Comparison of ENCODE assay signal across 20 mouse cellular contexts in genomic region chr15:30553910-30554406, GRCm38 (mm10).
"Had no signal": no experiment of that assay in that cellular context is flagged by ENCODE, and none has a peak within 500 bp of the region (broad histone marks: within the 10 kb centered on the region; RNA-seq: fewer than 3 reads in every experiment).

No protein-coding gene starts in this region.

- H3K4me1 ChIP-seq: limb, embryonic 10.5 days; limb, embryonic 13.5 days; liver, embryonic 12.5 days; liver, embryonic 15.5 days; lung, embryonic 15.5 days had no signal

- H3K27me3 ChIP-seq: limb, embryonic 13.5 days; liver, embryonic 12.5 days; liver, embryonic 15.5 days; lung, embryonic 15.5 days had no signal

- DNase-seq: kidney, postnatal 14 days; kidney, postnatal 4 days; layer of hippocampus, adult 9-11 months; liver; lung, adult 18-20 months; lung, postnatal 14 days; lung, postnatal 4 days; midbrain, embryonic 14.5 days; right cerebral cortex, adult 18-20 months; right cerebral cortex, postnatal 14 days; right cerebral cortex, postnatal 4 days; thymus, adult 2 months; thymus, postnatal 25 days had no signal

- H3K9me3 ChIP-seq: limb, embryonic 10.5 days; limb, embryonic 13.5 days; liver, embryonic 12.5 days; liver, embryonic 15.5 days; lung, embryonic 15.5 days had no signal

- H3K4me2 ChIP-seq: limb, embryonic 13.5 days; liver, embryonic 12.5 days; liver, embryonic 15.5 days; lung, embryonic 15.5 days; midbrain, embryonic 11.5 days had no signal

- H3K27ac ChIP-seq: limb, embryonic 10.5 days; limb, embryonic 13.5 days; liver, embryonic 12.5 days; liver, embryonic 15.5 days; lung, embryonic 15.5 days; stomach, postnatal 0 days had no signal

- H3K36me3 ChIP-seq: limb, embryonic 10.5 days; limb, embryonic 13.5 days; liver, embryonic 12.5 days; liver, embryonic 15.5 days; lung, embryonic 15.5 days had no signal

- H3K4me3 ChIP-seq: limb, embryonic 10.5 days; limb, embryonic 13.5 days; liver, embryonic 12.5 days; liver, embryonic 15.5 days; lung, embryonic 15.5 days had no signal

- ATAC-seq: liver, embryonic 12.5 days had no signal

- H3K9ac ChIP-seq: limb, embryonic 13.5 days; liver, embryonic 12.5 days; liver, embryonic 15.5 days; lung, embryonic 15.5 days had no signal
